Mouse (Mus musculus) cerebellum, adult (tissue): ENCODE data around the gene Zfp975.
"Not testable (repeated sequence)": the region's sequence is repeated elsewhere in the genome, so short reads cannot be mapped to it uniquely, and the experiment has no call there.

Experiments
- ATAC-seq: cut with Nextera tagmentation; 2 replicates; pipeline ENCODE4 v1.9.2; 2017; ENCODE audit warnings: mild to moderate bottlenecking, moderate library complexity, mixed read lengths; ENCODE audit not compliant: insufficient number of reproducible peaks, low FRiP score, low TSS enrichment

The Zfp975 gene

DNA sequence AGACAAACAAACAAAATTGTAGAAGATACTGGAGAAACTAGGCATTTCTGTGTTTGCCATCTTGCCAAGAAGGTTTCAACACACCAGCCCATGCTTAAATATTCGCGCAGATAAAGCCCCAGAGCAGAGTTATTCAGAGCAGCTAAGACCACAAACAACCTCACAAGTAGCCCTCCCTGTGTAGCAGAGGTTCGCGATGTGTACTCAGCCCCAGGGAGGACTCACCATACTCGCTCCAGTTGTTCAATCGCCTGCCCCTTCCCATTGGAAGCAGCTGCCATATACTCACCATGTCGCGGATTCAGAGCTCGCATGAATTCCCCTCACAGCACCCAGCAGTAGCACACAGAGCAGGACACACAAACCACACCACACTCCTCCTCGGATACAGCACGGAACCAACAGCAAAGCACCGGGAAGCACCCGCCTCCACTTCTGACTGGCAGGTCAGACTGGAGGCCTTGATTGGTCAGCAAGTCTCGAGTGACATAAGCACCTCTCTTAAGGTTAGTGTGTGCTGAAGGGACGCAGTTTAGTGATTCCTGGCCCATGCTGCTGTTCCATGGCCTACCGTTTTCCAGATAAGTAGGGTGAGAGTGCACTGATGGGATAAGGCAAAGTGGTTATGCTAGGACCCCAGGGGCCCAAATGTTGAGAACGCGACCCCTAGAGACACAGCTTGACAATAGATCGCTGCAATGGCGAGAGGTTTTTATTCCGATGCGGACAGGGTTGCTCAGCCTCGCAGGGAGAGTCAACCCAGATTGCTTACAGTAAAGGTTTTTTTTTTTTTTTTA, at the start of gene Zfp975:
Gene Zfp975 (minus strand): TSS at position 381 of the 797 bp plus-strand sequence.
- ATAC-seq: peak; percentile 96

DNA sequence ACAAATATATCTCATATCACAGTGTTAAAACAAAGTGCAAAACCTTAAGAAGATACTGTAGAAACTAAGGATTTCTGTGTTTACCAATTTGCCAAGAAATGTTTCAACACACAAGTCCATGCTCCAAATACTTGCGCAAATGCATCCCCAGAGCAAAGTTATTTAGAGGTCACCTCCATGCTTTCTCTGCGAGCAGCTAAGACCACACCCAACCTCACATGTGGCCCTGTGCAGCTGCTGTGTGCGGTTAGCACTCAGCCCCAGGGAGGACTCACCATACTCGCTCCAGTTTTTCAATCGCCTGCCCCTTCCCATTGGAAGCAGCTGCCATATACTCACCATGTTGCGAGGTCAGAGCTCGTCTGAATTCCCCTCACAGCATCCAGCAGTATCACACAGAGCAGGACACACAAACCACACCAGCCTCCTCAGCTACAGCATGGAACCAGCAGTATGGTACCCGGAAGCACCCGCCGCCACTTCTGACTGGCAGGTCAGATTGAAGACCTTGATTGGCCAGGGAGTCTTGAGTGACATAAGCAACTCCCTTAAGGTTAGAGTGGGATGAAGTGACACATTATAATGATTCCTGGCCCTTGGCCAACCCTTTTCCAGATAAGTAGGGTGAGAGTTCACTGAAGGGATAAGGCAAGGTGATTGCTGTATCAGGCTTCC, 46.1 kb upstream of the Zfp975 start:
- no peak for ATAC-seq

DNA sequence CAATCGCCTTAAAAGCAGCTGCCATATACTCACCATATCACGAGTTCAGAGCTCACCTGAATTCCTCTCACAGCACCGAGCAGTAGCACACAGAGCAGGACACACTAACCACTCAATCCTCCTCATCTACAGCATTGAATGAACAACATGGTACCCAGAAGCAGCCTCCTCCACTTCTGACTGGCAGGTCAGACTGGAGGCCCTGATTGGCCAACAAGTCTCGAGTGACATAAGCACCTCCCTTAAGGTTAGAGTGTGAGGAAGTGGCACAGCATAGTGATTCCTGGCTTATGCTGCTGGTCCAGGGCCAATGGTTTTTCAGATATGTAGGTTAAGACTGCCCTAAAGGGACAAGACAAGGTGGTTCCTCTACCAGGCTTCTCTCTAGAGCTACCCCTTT, 34.4 kb upstream of the Zfp975 start, which contains the start of gene Gm17067:
Gene Gm17067 (minus strand): TSS at position 101 of the 400 bp plus-strand sequence.
- ATAC-seq: not testable (repeated sequence)

DNA sequence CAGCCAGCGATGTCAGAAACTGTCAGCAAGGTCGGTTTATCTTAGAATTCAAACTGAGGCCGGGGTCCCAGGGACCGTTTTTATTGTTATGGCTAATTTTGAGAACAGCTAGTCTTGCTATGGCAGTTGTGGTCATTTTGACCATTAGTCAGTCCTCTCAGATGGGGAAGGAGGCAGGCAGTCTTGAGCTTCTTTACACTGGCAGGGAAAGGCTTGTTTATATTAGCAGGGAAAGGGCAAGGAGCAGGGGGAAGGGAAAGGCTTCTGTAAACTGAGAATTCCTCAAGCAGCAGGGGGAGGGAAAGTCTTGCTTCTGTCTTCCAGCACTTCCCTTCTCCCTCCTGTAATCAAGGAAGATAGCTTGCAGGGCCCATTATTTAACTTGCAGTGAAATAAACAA, 709 bp upstream of the Zfp975 start:
- ATAC-seq: not testable (repeated sequence)

DNA sequence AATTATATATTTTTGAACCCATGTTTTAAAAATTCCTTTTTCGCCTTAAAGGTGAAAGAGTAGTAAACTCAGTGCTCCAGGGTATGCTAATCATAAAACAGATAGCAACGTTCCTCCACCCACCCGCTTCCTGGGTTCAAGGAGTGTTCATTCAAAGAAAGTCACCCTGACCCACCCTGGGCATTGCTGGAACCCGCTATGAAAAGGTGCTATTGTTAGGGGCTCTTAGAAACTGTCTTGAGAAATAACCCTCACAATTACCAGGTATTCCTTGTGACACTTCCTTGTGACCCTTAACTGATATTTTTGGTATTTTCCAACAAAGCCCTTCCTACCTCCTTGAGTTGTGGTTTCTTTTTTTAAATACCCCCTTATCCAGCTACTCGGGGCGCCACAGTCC, 12.5 kb downstream of the Zfp975 start:
- not testable (repeated sequence) for ATAC-seq

DNA sequence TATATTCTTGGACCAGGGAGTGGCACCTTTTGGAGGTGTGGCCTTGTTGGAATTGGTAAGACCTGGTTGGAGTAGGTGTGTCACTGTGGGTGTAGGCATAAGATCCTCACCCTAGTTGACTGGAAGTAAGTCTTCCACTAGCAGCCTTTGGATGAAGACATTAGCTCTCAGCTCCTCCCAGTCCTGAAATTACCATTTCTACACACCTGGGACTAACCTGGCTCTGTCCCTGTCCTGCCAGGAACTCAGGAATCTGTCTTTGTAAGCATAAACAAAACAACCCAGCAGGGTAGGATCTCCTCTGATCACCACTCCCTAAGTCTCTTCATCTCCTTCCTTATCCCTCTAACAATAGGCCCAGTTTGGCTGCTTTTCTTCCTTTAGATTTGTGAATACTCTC, 12.9 kb downstream of the Zfp975 start:
- ATAC-seq: not testable (repeated sequence)

DNA sequence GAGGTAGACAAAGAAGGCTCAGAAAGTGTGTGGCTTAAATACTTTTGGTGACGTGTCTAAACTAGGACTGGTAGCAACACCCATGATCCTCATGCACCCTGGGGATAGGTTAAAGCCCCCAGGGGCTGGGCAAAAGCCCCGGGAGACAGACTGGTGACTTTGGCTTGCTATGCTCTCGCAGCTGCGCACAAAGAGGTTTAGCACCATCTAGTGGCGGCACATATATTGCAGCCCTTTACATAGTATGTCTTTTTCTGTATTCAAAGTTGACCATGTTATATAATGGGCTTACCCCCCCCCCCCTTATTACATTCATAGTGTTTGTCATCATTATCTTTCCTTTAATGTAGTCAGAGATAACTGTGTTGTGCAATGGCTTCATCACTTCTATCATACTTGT, 32.4 kb downstream of the Zfp975 start:
- not testable (repeated sequence) for ATAC-seq

DNA sequence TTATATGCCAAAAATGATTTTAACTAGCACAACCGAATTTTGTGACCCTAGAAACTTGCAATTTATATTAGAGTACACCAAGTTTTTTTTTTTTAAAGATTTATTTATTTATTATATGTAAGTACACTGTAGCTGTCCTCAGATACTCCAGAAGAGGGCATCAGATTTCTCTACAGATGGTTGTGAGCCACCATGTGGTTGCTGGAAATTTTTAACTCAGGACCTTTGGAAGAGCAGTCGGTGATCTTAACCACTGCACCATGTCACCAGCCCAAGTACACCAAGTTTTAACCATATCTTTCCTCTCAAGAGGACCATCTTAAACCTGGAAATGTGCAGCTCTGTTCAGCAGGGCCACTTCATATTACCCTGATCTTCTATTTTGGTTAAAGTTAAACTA, 37.3 kb downstream of the Zfp975 start:
- ATAC-seq: not testable (repeated sequence)

DNA sequence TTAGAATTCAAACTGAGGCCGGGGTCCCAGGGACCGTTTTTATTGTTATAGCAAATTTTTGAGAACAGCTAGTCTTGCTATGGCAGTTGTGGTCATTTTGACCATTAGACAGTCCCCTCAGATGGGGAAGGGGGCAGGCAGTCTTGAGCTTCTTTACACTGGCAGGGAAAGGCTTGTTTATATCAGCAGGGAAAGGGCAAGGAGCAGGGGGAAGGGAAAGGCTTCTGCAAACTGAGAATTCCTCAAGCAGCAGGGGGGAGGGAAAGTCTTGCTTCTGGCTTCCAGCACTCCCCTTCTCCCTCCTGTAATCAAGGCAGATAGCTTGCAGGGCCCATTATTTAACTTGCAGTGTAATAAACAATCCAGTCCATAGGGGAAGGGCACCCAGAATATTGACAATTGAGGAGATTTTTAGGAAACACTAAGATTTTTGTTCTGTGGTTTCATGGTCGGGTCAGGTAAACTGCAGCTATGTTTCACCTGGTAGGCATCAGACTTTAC, 49.4 kb downstream of the Zfp975 start:
- not testable (repeated sequence) for ATAC-seq

DNA sequence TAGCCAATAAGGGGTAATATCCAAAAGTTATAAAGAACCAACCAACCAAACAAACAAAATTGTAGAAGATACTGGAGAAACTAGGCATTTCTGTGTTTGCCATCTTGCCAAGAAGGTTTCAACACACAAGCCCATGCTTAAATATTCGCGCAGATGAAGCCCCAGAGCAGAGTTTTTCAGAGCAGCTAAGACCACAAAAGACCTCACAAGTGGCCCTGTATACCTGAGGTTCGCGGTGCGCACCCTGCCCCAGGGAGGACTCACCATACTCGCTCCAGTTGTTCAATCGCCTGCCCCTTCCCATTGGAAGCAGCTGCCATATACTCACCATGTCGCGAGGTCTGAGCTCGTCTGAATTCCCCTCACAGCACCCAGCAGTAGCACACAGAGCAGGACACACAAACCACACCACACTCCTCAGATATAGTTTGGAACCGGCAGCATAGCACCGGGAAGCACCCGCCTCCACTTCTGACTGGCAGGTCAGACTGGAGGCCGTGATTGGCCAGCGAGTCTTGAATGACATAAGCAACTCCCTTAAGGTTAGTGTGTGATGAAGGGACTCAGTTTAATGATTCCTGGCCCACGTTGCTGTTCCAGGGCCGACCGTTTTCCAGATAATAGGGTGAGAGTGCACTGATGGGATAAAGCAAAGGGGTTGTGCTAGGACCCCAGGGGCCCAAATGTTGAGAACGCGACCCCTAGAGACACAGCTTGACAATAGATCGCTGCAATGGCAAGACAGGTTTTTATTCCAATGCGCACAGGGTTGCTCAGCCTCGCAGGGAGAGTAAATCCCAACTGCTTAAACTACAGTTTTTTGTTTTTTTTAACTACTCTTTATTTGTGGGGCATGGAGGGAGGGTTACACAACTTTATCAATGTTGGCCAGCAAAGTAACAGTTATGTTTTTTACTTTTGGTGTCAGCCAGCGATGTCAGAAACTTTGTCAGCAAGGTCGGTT, 50.1 kb downstream of the Zfp975 start, which contains the start of gene Zfp976:
Gene Zfp976 (minus strand): TSS at position 437 of the 964 bp plus-strand sequence.
- not testable (repeated sequence) for ATAC-seq

DNA sequence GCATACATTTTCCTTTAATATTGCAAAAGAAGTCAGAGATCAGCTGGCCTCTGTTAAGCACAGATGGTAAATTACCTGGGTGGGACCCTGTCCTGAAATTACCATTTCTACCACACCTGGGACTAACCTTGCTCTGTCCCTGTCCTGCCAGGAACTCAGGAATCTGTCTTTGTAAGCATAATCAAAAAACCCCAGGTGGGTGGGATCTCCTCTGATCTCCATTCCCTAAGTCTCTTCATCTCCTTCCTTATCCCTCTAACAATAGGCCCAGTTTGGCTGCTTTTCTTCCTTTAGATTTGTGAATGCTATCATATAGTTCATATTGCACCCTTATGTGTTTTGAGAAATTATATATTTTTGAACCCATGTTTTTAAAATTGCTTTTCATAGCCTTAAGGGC, 61.5 kb downstream of the Zfp975 start:
- ATAC-seq: not testable (repeated sequence)
